Mouse (Mus musculus): ENCODE measurements around the gene Tsc1.

Gene Tsc1

GRCm38 (mm10) chr2:28654295-28654694 lies 13.3 kb downstream of the Tsc1 start:
- DNase-seq, result peak in 1 of 2 experiments; percentile 16

GRCm38 (mm10) chr2:28656216-28656615 lies 15.2 kb downstream of the Tsc1 start:
- DNase-seq, result no peak

GRCm38 (mm10) chr2:28662891-28663290 lies 21.9 kb downstream of the Tsc1 start:
- no peak for DNase-seq

- no peak for DNase-seq
Measured at GRCm38 (mm10) chr2:28665818-28666217, 24.8 kb downstream of the Tsc1 start.

- DNase-seq, result no peak
Measured at GRCm38 (mm10) chr2:28671438-28671837, 30.4 kb downstream of the Tsc1 start.

GRCm38 (mm10) chr2:28676005-28676404 lies 35.0 kb downstream of the Tsc1 start:
- no peak for DNase-seq

- peak; percentile 58 to 78 for DNase-seq
Measured at GRCm38 (mm10) chr2:28680710-28681109, 39.7 kb downstream of the Tsc1 start.

GRCm38 (mm10) chr2:28681718-28682117 lies 40.7 kb downstream of the Tsc1 start:
- peak; percentile 27 to 29 for DNase-seq

- no peak for DNase-seq
Measured at GRCm38 (mm10) chr2:28685895-28686294, 44.9 kb downstream of the Tsc1 start.

- peak; percentile 58 to 72 for DNase-seq
Measured at GRCm38 (mm10) chr2:28688431-28688830, 47.4 kb downstream of the Tsc1 start.

- no peak for DNase-seq
Measured at GRCm38 (mm10) chr2:28692692-28693091, 51.7 kb downstream of the Tsc1 start.

GRCm38 (mm10) chr2:28698566-28698965 lies 57.5 kb downstream of the Tsc1 start:
- no peak for DNase-seq

GRCm38 (mm10) chr2:28699361-28700335 lies 58.6 kb downstream of the Tsc1 start, which contains the start of the genes Spaca9 and Ak8:
TSS of gene Spaca9 (minus strand) at chr2:28699727.
TSS of gene Ak8 (plus strand) at chr2:28700164.
- peak; percentile 88 to 92 for DNase-seq

GRCm38 (mm10) chr2:28701646-28702262 lies 60.7 kb downstream of the Tsc1 start:
- no peak for DNase-seq

- DNase-seq, result no peak
Measured at GRCm38 (mm10) chr2:28706106-28706636, 65.1 kb downstream of the Tsc1 start.

GRCm38 (mm10) chr2:28706787-28707186 lies 65.8 kb downstream of the Tsc1 start:
- no peak for DNase-seq

- DNase-seq, result peak; percentile 52 to 55
Measured at GRCm38 (mm10) chr2:28713036-28713435, 72.0 kb downstream of the Tsc1 start.

- DNase-seq, result no peak
Measured at GRCm38 (mm10) chr2:28722419-28722818, 81.4 kb downstream of the Tsc1 start.

GRCm38 (mm10) chr2:28723912-28724311 lies 82.9 kb downstream of the Tsc1 start:
- DNase-seq, result no peak

GRCm38 (mm10) chr2:28727786-28728404 lies 86.9 kb downstream of the Tsc1 start:
- DNase-seq, result no peak

GRCm38 (mm10) chr2:28730676-28731075 lies 89.6 kb downstream of the Tsc1 start:
- DNase-seq, result no peak

GRCm38 (mm10) chr2:28737112-28737511 lies 96.1 kb downstream of the Tsc1 start:
- peak; percentile 91 to 94 for DNase-seq

GRCm38 (mm10) chr2:28740159-28740558 lies 99.1 kb downstream of the Tsc1 start:
- DNase-seq, result no peak

Data from cerebellum, postnatal 14 days (tissue).